Mouse (Mus musculus) A20 (cell line): ENCODE measurements around the gene Gm42957.
"Not testable (repeated sequence)": the region's sequence is repeated elsewhere in the genome, so short reads cannot be mapped to it uniquely, and the experiment has no call there.

Source experiments
- DNase-seq: peaks from one replicate; pipeline ENCODE4 v3.0.0-alpha.2; 2011; ENCODE audit warnings: low read depth, low spot score

The Gm42957 gene

GRCm38 (mm10) chr3:96617941-96618340 lies 17.3 kb upstream of the Gm42957 start:
- no peak for DNase-seq

- no peak for DNase-seq
Observed at GRCm38 (mm10) chr3:96623201-96623600, 12.1 kb upstream of the Gm42957 start.

- DNase-seq: peak; percentile 98
Observed at GRCm38 (mm10) chr3:96629729-96630600, 5.3 kb upstream of the Gm42957 start, which contains the start of gene Rbm8a. TSS of gene Rbm8a (plus strand) at chr3:96629933.

GRCm38 (mm10) chr3:96632058-96632457 lies 3.2 kb upstream of the Gm42957 start:
- no peak for DNase-seq

- peak; percentile 13 for DNase-seq
Observed at GRCm38 (mm10) chr3:96634015-96634414, 1.3 kb upstream of the Gm42957 start.

- peak; percentile 66 for DNase-seq
Observed at GRCm38 (mm10) chr3:96635906-96636305, 632 bp downstream of the Gm42957 start.

GRCm38 (mm10) chr3:96636448-96636847 lies 1.2 kb downstream of the Gm42957 start:
- DNase-seq: peak; percentile 72

GRCm38 (mm10) chr3:96639219-96639618 lies 3.9 kb downstream of the Gm42957 start:
- peak; percentile 79 for DNase-seq

- DNase-seq: peak; percentile 38
Observed at GRCm38 (mm10) chr3:96645018-96645649, 9.9 kb downstream of the Gm42957 start, which contains the start of gene Itga10. TSS of gene Itga10 (plus strand) at chr3:96645584.

- DNase-seq: no peak
Observed at GRCm38 (mm10) chr3:96647365-96647764, 12.1 kb downstream of the Gm42957 start.

- DNase-seq: peak; percentile 49
Observed at GRCm38 (mm10) chr3:96660901-96661300, 25.6 kb downstream of the Gm42957 start.

- DNase-seq: no peak
Observed at GRCm38 (mm10) chr3:96662731-96663316, 27.6 kb downstream of the Gm42957 start.

GRCm38 (mm10) chr3:96663432-96664239 lies 28.4 kb downstream of the Gm42957 start:
- DNase-seq: peak; percentile 57

- not testable (repeated sequence) for DNase-seq
Observed at GRCm38 (mm10) chr3:96665732-96666363, 30.6 kb downstream of the Gm42957 start.

GRCm38 (mm10) chr3:96666916-96667315 lies 31.6 kb downstream of the Gm42957 start:
- DNase-seq: no peak

- peak; percentile 62 for DNase-seq
Observed at GRCm38 (mm10) chr3:96667316-96667715, 32.0 kb downstream of the Gm42957 start.

- DNase-seq: peak; percentile 30
Observed at GRCm38 (mm10) chr3:96668424-96669067, 33.3 kb downstream of the Gm42957 start.

- peak; percentile 92 for DNase-seq
Observed at GRCm38 (mm10) chr3:96669727-96670468, 34.6 kb downstream of the Gm42957 start, which contains the start of gene Ankrd35. TSS of gene Ankrd35 (plus strand) at chr3:96670131.

- no peak for DNase-seq
Observed at GRCm38 (mm10) chr3:96671519-96671918, 36.2 kb downstream of the Gm42957 start.

- DNase-seq: no peak
Observed at GRCm38 (mm10) chr3:96673514-96673913, 38.2 kb downstream of the Gm42957 start.
